Mouse (Mus musculus): ENCODE data around the gene Bzw1.

DNA sequence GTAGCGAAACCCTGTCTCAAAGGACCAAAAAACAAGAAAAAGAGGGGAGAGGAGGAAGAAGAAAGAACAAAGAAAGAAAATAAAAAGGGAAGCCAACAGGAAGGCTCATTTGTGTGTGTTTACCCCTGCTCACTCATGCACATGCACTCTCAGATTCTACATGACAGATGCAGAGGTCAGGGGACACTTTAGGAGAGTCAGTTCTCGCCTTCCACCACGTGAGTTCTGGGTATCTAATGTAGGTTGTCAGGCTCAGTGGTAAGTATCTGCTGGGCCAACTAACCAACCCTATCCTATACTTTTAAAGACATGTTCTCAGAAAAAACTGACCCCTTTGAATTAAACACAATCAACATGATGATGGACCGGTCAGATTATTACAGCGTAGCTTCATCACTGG is 48.1 kb upstream of the Bzw1 start:
- TF ChIP-seq CTCF (IDR thresholded peaks at IDR 0.05; ENCODE audit: control insufficient read depth, insufficient read depth, insufficient replicate concordance, low read depth, low read length) (no peak), POLR2A (IDR thresholded peaks at IDR 0.05; ENCODE audit: control insufficient read depth, low read depth, low read length) (no peak)
